Mouse (Mus musculus) limb, embryonic 12.5 days (tissue): ENCODE data around the gene Ttc13. TPM values are rescaled to one million over a fixed set of nuclear protein-coding genes. Genes with fewer than 3 reads are reported as not detected.

Experiments
- ATAC-seq: fragments of 200-750 bp; cut with Nextera tagmentation; 2 replicates; pipeline ENCODE4 v1.8.0; 2017; ENCODE audit warnings: low read depth, moderate TSS enrichment; ENCODE audit not compliant: insufficient number of reproducible peaks, insufficient read depth, low FRiP score, low TSS enrichment
- H3K27ac ChIP-seq: fragments of 300-500 bp; sonication (generic); 2 replicates; pipeline ENCODE4 v1.5.1; 2016; ENCODE audit warnings: mild to moderate bottlenecking, moderate library complexity
- H3K27me3 ChIP-seq: fragments of 300-500 bp; sonication (generic); 2 replicates; pipeline ENCODE4 v1.6.1; 2016; ENCODE audit warnings: mild to moderate bottlenecking, moderate library complexity
- H3K36me3 ChIP-seq: fragments of 300-500 bp; sonication (generic); 2 replicates; pipeline ENCODE4 v1.6.1; 2016; ENCODE audit warnings: mild to moderate bottlenecking, moderate library complexity
- H3K4me1 ChIP-seq: fragments of 300-500 bp; sonication (generic); replicated peaks from 2 replicates; pipeline ENCODE4 v1.6.1; 2016
- H3K4me2 ChIP-seq: fragments of 300-500 bp; sonication (generic); 2 replicates; pipeline ENCODE4 v1.6.1; 2016; ENCODE audit warnings: mild to moderate bottlenecking, moderate library complexity
- H3K4me3 ChIP-seq: fragments of 300-500 bp; sonication (generic); replicated peaks from 2 replicates; pipeline ENCODE4 v1.5.1; 2016; ENCODE audit warnings: mild to moderate bottlenecking
- H3K9ac ChIP-seq: fragments of 300-500 bp; sonication (generic); replicated peaks from 2 replicates; pipeline ENCODE4 v1.6.1; 2016; ENCODE audit warnings: mild to moderate bottlenecking, moderate library complexity
- H3K9me3 ChIP-seq: fragments of 300-500 bp; sonication (generic); 2 replicates; pipeline ENCODE4 v1.6.1; 2016; ENCODE audit warnings: mild to moderate bottlenecking, moderate library complexity
- WGBS: fragments of 180-500 bp; shearing (Covaris S2); methylation state at CpG from one replicate; pipeline ENCODE4 v1.1.7; 2016; 5-methylcytosine and 5-hydroxymethylcytosine counted together
- polyA plus RNA-seq: library from polyadenylated mRNA; unstranded; fragments of >200 nt; fragmentation: Nextera tagmentation; extraction: Ambion mirVana; gene quantifications from 2 replicates; pipeline ENCODE4 v1.2.1, GENCODE M21; 2016

Gene Ttc13
- polyA plus RNA-seq, 1 experiment from 2014 or later, result 52.0 TPM

DNA sequence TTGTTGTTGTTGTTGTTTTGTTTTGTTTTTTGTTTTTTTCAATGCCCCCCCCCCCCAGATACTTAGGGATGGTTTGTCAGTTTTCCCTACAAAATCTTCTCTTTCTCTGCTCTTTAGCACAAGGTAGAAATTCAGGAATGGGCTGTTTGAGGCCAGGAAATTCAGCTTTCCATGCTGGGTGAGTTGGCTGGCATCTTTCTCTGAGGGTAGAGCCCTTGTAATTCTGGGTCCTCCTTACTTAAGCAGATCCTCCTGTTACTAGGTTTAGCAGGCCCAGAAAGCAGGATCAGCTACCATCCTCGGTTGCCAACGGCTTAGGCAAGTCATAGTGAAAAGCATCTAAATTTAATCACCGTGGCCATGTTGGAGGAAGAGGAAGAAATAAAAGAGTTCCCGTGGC, 90.9 kb downstream of the Ttc13 start:
- Histone ChIP-seq H3K4me1 (no peaks in the 10 kb centered on the region), H3K36me3 (peaks cover 14% of the 10 kb centered on the region), H3K4me3 (no peak overlapping the region), H3K27ac (no peak overlapping the region), H3K4me2 (no peak overlapping the region), H3K27me3 (no peaks in the 10 kb centered on the region), H3K9me3 (no peaks in the 10 kb centered on the region), H3K9ac (no peak overlapping the region)
- WGBS, result 86% methylated on average over 4 of the region's 4 CpGs
- ATAC-seq, result no peak

GRCm38 (mm10) chr8:124630489-124630888, 91.3 kb downstream of the Ttc13 start:
- 75% methylated on average over 6 of the region's 6 CpGs for WGBS

GRCm38 (mm10) chr8:124626251-124626650, 95.5 kb downstream of the Ttc13 start:
- WGBS, result 80% methylated on average over 9 of the region's 9 CpGs
- no peaks in the 10 kb centered on the region for H3K36me3 ChIP-seq
- H3K9ac ChIP-seq, result no peak overlapping the region
- no peak for ATAC-seq
- H3K4me2 ChIP-seq, result no peak overlapping the region
- H3K4me1 ChIP-seq, result 0 out of 2 replicates have a peak, but pooled peaks cover 5% of the 10 kb centered on the region
- H3K27ac ChIP-seq, result no peak overlapping the region
- H3K9me3 ChIP-seq, result no peaks in the 10 kb centered on the region
- H3K4me3 ChIP-seq, result no peak overlapping the region
- H3K27me3 ChIP-seq, result no peaks in the 10 kb centered on the region

More at GRCm38 (mm10) chr8:124630489-124630888, 91.3 kb downstream of the Ttc13 start:
- no peaks in the 10 kb centered on the region for H3K9me3 ChIP-seq
- ATAC-seq, result no peak
- peaks cover 10% of the 10 kb centered on the region; the same call in 1 of the 2 replicates for H3K36me3 ChIP-seq
- H3K4me1 ChIP-seq, result no peaks in the 10 kb centered on the region
- H3K4me2 ChIP-seq, result no peak overlapping the region
- no peak overlapping the region for H3K9ac ChIP-seq
- no peak overlapping the region for H3K4me3 ChIP-seq
- H3K27me3 ChIP-seq, result no peaks in the 10 kb centered on the region
- no peak overlapping the region for H3K27ac ChIP-seq

Other genes starting within 250 kb of the Ttc13 start
- gene Cog2, start 201.2 kb downstream of the Ttc13 start, polyA plus RNA-seq, result 42.8 and 46.2 TPM in 2 replicates
- gene Agt, start 152.3 kb downstream of the Ttc13 start, polyA plus RNA-seq, result not detected in 2 replicates
- not detected in 2 replicates for gene Capn9, start 145.9 kb downstream of the Ttc13 start, polyA plus RNA-seq
- gene 2310022B05Rik, start 58.6 kb downstream of the Ttc13 start, polyA plus RNA-seq, result 29.1 and 33.1 TPM in 2 replicates
- 29.2 and 34.2 TPM in 2 replicates for gene Arv1, start 156 bp upstream of the Ttc13 start, polyA plus RNA-seq
- 4.4 and 4.8 TPM in 2 replicates for gene Fam89a, start 29.8 kb upstream of the Ttc13 start, polyA plus RNA-seq
- gene Trim67, start 71.1 kb upstream of the Ttc13 start, polyA plus RNA-seq, result 0.05 TPM in 1 of 2 replicates, not detected in the other
- gene Gnpat, start 141.1 kb upstream of the Ttc13 start, polyA plus RNA-seq, result 116 and 119 TPM in 2 replicates
- gene 2810004N23Rik, start 141.1 kb upstream of the Ttc13 start, polyA plus RNA-seq, result 61.1 and 62.4 TPM in 2 replicates
- gene Exoc8, start 175.7 kb upstream of the Ttc13 start, polyA plus RNA-seq, result 11.9 and 12.2 TPM in 2 replicates
- 9.9 and 11.9 TPM in 2 replicates for gene Sprtn, start 175.9 kb upstream of the Ttc13 start, polyA plus RNA-seq
- 12.8 and 13.0 TPM in 2 replicates for gene Egln1, start 227.3 kb upstream of the Ttc13 start, polyA plus RNA-seq